8 mouse cellular contexts compared by ENCODE assay signal in the genomic region with DNA sequence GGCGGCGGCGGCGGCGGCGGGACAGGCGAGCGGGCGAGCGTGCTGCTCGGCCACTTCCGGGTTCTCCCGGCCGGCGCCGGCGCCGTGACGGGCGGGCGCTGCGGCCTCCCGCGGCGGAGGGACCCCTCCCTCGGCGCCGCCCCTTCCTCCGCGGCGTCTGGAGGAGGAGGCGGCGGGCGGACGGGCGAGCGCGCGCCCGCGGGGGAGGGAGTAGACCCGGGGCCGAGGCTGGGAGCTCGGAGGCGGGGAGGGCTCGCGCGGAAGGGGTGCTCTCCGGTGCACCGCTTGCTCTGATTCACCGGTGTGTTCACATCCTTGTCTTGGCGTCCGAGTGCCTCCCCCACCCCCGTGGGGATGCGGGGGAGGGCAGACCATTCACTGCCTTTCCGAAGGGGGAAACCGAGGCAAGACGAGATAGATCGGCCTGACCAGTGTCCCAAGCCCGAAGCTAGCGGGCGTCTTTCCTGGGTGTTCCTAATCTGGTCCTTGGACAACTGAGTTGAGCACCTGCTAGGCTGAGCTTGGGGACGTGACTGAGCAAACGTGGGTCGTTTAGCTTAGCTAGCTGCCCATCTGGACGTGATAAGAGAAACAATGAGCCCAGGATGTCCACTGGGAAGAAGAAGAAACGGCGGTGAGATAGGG. TPM values are rescaled to one million over a fixed set of nuclear protein-coding genes. Genes with fewer than 3 reads are reported as not detected.
DNase-seq lines count a peak whose midpoint lies in the region; ATAC-seq and TF ChIP-seq lines count a peak whose summit lies in the region.

A gene (minus strand): TSS at position 121 of the 645 bp plus-strand sequence.

- DNase-seq in 416B (ENCODE audit: low read depth): peak; percentile 64
- peak; percentile 85 for DNase-seq in adrenal gland, postnatal 25 days
- DNase-seq in kidney, postnatal 0 days (ENCODE audit: low spot score): peak; percentile 83
- DNase-seq in stomach, postnatal 0 days (ENCODE audit: low spot score): peak; percentile 81

- peak within 1 kb of the TSS; percentile 79 for H3K9ac ChIP-seq in embryonic facial prominence, embryonic 12.5 days
- H3K9ac ChIP-seq in heart, embryonic 12.5 days: peak within 1 kb of the TSS; percentile 94
- H3K9ac ChIP-seq in kidney, postnatal 0 days (ENCODE audit: low read depth, low read length): peak within 1 kb of the TSS; percentile 88
- peak within 1 kb of the TSS; percentile 57 for H3K9ac ChIP-seq in liver, embryonic 15.5 days
- peak within 1 kb of the TSS; percentile 91 for H3K9ac ChIP-seq in neural tube, embryonic 12.5 days
- H3K9ac ChIP-seq in stomach, postnatal 0 days (ENCODE audit: low read length): peak within 1 kb of the TSS; percentile 88

- H3K4me3 ChIP-seq in embryonic facial prominence, embryonic 12.5 days: peak within 1 kb of the TSS; percentile 91
- H3K4me3 ChIP-seq in heart, embryonic 12.5 days: peak within 1 kb of the TSS; percentile 100
- peak within 1 kb of the TSS; percentile 97 for H3K4me3 ChIP-seq in kidney, postnatal 0 days (replicated peaks; ENCODE audit: low read depth, low read length)
- peak within 1 kb of the TSS; percentile 68 for H3K4me3 ChIP-seq in liver, embryonic 15.5 days (replicated peaks)
- peak within 1 kb of the TSS; percentile 85 for H3K4me3 ChIP-seq in neural tube, embryonic 12.5 days
- peak within 1 kb of the TSS; percentile 91 for H3K4me3 ChIP-seq in stomach, postnatal 0 days (ENCODE audit: low read depth, low read length)

- H3K9me3 ChIP-seq in embryonic facial prominence, embryonic 12.5 days: no peaks in the 10 kb centered on the region
- H3K9me3 ChIP-seq in heart, embryonic 12.5 days (replicated peaks): no peaks in the 10 kb centered on the region
- H3K9me3 ChIP-seq in kidney, postnatal 0 days (replicated peaks; ENCODE audit: low read length): no peaks in the 10 kb centered on the region
- H3K9me3 ChIP-seq in liver, embryonic 15.5 days (replicated peaks): no peaks in the 10 kb centered on the region
- no peaks in the 10 kb centered on the region for H3K9me3 ChIP-seq in neural tube, embryonic 12.5 days
- no peaks in the 10 kb centered on the region for H3K9me3 ChIP-seq in stomach, postnatal 0 days (ENCODE audit: control insufficient read depth, low read length)

- WGBS in embryonic facial prominence, embryonic 12.5 days: under 1% methylated on average over 34 of the region's 68 CpGs
- WGBS in heart, embryonic 12.5 days: 4% methylated on average over 65 of the region's 68 CpGs
- under 1% methylated on average over 29 of the region's 68 CpGs for WGBS in kidney, postnatal 0 days
- under 1% methylated on average over 49 of the region's 68 CpGs for WGBS in liver, embryonic 15.5 days (ENCODE audit: insufficient replicate concordance)
- under 1% methylated on average over 63 of the region's 68 CpGs for WGBS in neural tube, embryonic 12.5 days
- WGBS in stomach, postnatal 0 days: under 1% methylated on average over 43 of the region's 68 CpGs

- H3K27me3 ChIP-seq in embryonic facial prominence, embryonic 12.5 days: no peaks in the 10 kb centered on the region
- no peaks in the 10 kb centered on the region for H3K27me3 ChIP-seq in heart, embryonic 12.5 days (replicated peaks)
- H3K27me3 ChIP-seq in kidney, postnatal 0 days (ENCODE audit: insufficient read depth, low read length): no peaks in the 10 kb centered on the region
- H3K27me3 ChIP-seq in liver, embryonic 15.5 days: peaks cover 40% of the 10 kb centered on the region
- no peaks in the 10 kb centered on the region for H3K27me3 ChIP-seq in neural tube, embryonic 12.5 days (replicated peaks)
- H3K27me3 ChIP-seq in stomach, postnatal 0 days (ENCODE audit: control insufficient read depth, insufficient read depth, low read length): no peaks in the 10 kb centered on the region

- TF ChIP-seq EP300 in stomach, postnatal 0 days (optimal IDR thresholded peaks at IDR 0.05): no peak

- H3K36me3 ChIP-seq in embryonic facial prominence, embryonic 12.5 days: no peaks in the 10 kb centered on the region
- H3K36me3 ChIP-seq in heart, embryonic 12.5 days: no peaks in the 10 kb centered on the region
- H3K36me3 ChIP-seq in kidney, postnatal 0 days (ENCODE audit: insufficient read depth, low read length): no peaks in the 10 kb centered on the region
- H3K36me3 ChIP-seq in liver, embryonic 15.5 days (replicated peaks): no peaks in the 10 kb centered on the region
- no peaks in the 10 kb centered on the region for H3K36me3 ChIP-seq in neural tube, embryonic 12.5 days
- H3K36me3 ChIP-seq in stomach, postnatal 0 days (ENCODE audit: control insufficient read depth, insufficient read depth, low read length): no peaks in the 10 kb centered on the region

- 0 out of 2 replicates have a peak, but pooled peaks have one; percentile 11 for TF ChIP-seq CTCF in kidney, postnatal 0 days (IDR thresholded peaks at IDR 0.05; ENCODE audit: low read depth)
- peak; percentile 23; the same call in 1 of the 2 replicates for TF ChIP-seq CTCF in stomach, postnatal 0 days (IDR thresholded peaks at IDR 0.05; ENCODE audit: low read depth)

- H3K27ac ChIP-seq in embryonic facial prominence, embryonic 12.5 days: peak within 1 kb of the TSS; percentile 79
- peak within 1 kb of the TSS; percentile 86 for H3K27ac ChIP-seq in heart, embryonic 12.5 days (ENCODE audit: poor library complexity, severe bottlenecking)
- peak within 1 kb of the TSS; percentile 76; the same call in 1 of the 2 replicates for H3K27ac ChIP-seq in kidney, postnatal 0 days
- H3K27ac ChIP-seq in liver, embryonic 15.5 days (replicated peaks): no peak within 1 kb of the TSS
- H3K27ac ChIP-seq in neural tube, embryonic 12.5 days: peak within 1 kb of the TSS; percentile 86
- H3K27ac ChIP-seq in stomach, postnatal 0 days (replicated peaks): peak within 1 kb of the TSS; percentile 83

- ATAC-seq in embryonic facial prominence, embryonic 12.5 days (ENCODE audit: insufficient number of reproducible peaks, insufficient read depth, low FRiP score, low TSS enrichment): peak; percentile 80
- peak; percentile 91 for ATAC-seq in heart, embryonic 12.5 days (ENCODE audit: insufficient number of reproducible peaks, low FRiP score)
- peak; percentile 88 for ATAC-seq in kidney, postnatal 0 days (replicated peaks; ENCODE audit: low FRiP score, low read depth)
- peak; percentile 85 for ATAC-seq in liver, embryonic 15.5 days (ENCODE audit: insufficient read depth)
- peak; percentile 87 for ATAC-seq in neural tube, embryonic 12.5 days (ENCODE audit: low FRiP score, low read depth)
- ATAC-seq in stomach, postnatal 0 days (ENCODE audit: low FRiP score, low TSS enrichment): peak; percentile 93

- H3K4me1 ChIP-seq in embryonic facial prominence, embryonic 12.5 days: peaks cover 12% of the 10 kb centered on the region
- H3K4me1 ChIP-seq in heart, embryonic 12.5 days (replicated peaks): peaks cover 26% of the 10 kb centered on the region
- 0 out of 2 replicates have a peak, but pooled peaks cover under 1% of the 10 kb centered on the region for H3K4me1 ChIP-seq in kidney, postnatal 0 days (replicated peaks; ENCODE audit: insufficient read depth, low read length)
- H3K4me1 ChIP-seq in liver, embryonic 15.5 days (replicated peaks): peaks cover 15% of the 10 kb centered on the region
- H3K4me1 ChIP-seq in neural tube, embryonic 12.5 days: peaks cover 20% of the 10 kb centered on the region
- peaks cover 3% of the 10 kb centered on the region; the same call in 1 of the 2 replicates for H3K4me1 ChIP-seq in stomach, postnatal 0 days (replicated peaks; ENCODE audit: control insufficient read depth, insufficient read depth)

- H3K4me2 ChIP-seq in embryonic facial prominence, embryonic 12.5 days (replicated peaks): peak within 1 kb of the TSS; percentile 79
- H3K4me2 ChIP-seq in heart, embryonic 12.5 days: peak within 1 kb of the TSS; percentile 96
- H3K4me2 ChIP-seq in kidney, postnatal 0 days (ENCODE audit: low read length): peak within 1 kb of the TSS; percentile 93
- peak within 1 kb of the TSS; percentile 81 for H3K4me2 ChIP-seq in liver, embryonic 15.5 days
- peak within 1 kb of the TSS; percentile 76 for H3K4me2 ChIP-seq in neural tube, embryonic 12.5 days (replicated peaks)
- H3K4me2 ChIP-seq in stomach, postnatal 0 days (replicated peaks; ENCODE audit: low read depth): peak within 1 kb of the TSS; percentile 90

RNA-seq across cellular contexts. Expression of the gene that starts here (rescaled TPM):
- 88.0 and 88.5 TPM in 2 replicates for total RNA-seq in adrenal gland, postnatal 25 days (2021)
- 11.9 and 13.6 TPM in 2 replicates for polyA plus RNA-seq in embryonic facial prominence, embryonic 12.5 days (2016; fragmentation: Nextera tagmentation; extraction: Ambion mirVana)
- 16.1 and 17.5 TPM in 2 replicates for polyA plus RNA-seq in heart, embryonic 12.5 days (2016; fragmentation: Nextera tagmentation; extraction: Ambion mirVana)
- polyA plus RNA-seq in kidney, postnatal 0 days (2015; fragmentation: Nextera tagmentation; extraction: Ambion mirVana): 18.2 and 20.9 TPM in 2 replicates
- polyA plus RNA-seq in liver, embryonic 15.5 days (2015; fragmentation: Nextera tagmentation; extraction: Ambion mirVana): 3.7 and 3.8 TPM in 2 replicates
- polyA plus RNA-seq in neural tube, embryonic 12.5 days (2016; fragmentation: Nextera tagmentation; extraction: Ambion mirVana): 30.0 and 30.8 TPM in 2 replicates
- 13.4 and 14.0 TPM in 2 replicates for polyA plus RNA-seq in stomach, postnatal 0 days (2015; fragmentation: Nextera tagmentation; extraction: Ambion mirVana)
